Mouse (Mus musculus): ENCODE results near the gene Prkar2a. TPM values are rescaled to one million over a fixed set of nuclear protein-coding genes. Genes with fewer than 3 reads are reported as not detected.

Gene Prkar2a
- polyA plus RNA-seq, 1 experiment from 2014 or later: 54.1 TPM

DNA sequence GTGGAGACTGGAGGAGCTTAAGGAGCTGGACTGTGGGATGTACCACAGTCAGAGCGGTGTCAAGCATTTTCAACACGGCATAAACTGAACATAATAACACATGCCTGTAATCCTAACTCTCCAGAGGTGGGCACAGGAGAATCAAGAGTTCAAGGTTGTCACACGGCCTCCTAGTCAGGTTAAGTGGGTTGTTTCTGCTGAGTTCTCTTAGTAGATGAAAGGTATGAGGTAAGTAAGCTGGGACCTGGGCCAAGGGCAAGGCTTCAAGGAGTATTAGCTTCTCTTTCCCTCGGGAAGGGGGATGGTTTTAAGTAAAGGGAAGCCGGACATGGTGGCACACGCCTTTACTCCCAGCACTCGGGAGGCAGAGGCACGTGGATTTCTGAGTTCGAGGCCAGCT lies 663 bp upstream of the Prkar2a start:
- H3K9ac ChIP-seq (ENCODE audit: low read length): no peak overlapping the region
- WGBS: 78% methylated on average over 9 of the region's 9 CpGs
- H3K36me3 ChIP-seq (ENCODE audit: control insufficient read depth, insufficient read depth, low read length): no peaks in the 10 kb centered on the region
- no peak overlapping the region for H3K4me2 ChIP-seq (ENCODE audit: low read depth, low read length, severe bottlenecking)
- no peaks in the 10 kb centered on the region for H3K9me3 ChIP-seq (ENCODE audit: control insufficient read depth, low read length)
- peaks cover 8% of the 10 kb centered on the region for H3K4me1 ChIP-seq (replicated peaks; ENCODE audit: control insufficient read depth, insufficient read depth, low read length)
- no peak for DNase-seq (ENCODE audit: low spot score)
- ATAC-seq (replicated peaks; ENCODE audit: low FRiP score): no peak
- H3K4me3 ChIP-seq (ENCODE audit: low read depth, low read length): no peak overlapping the region
- no peak overlapping the region for H3K27ac ChIP-seq (ENCODE audit: low read depth, low read length)
- H3K27me3 ChIP-seq (ENCODE audit: control insufficient read depth, insufficient read depth, low read length): no peaks in the 10 kb centered on the region; the same call in 1 of the 2 replicates

DNA sequence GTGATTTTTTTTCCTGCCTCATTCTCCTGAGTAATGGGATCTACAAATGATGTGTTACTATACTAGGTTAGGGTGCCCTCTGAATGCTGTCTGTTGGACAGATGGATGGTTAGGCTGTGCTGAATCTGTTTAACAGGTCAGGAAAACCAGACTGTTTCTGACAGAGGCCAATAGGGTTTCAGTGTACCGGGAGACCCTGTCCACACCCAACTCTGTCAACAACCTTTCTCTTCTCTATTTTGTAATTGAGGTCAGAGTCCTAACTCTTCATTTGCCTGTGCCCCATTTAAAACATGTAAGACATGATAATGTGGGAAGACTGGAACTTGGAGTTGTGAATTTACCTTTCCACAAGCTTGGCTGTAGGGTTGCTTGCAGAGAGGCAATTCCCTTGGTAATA lies 879 bp downstream of the Prkar2a start:
- H3K4me2 ChIP-seq (ENCODE audit: low read depth, low read length, severe bottlenecking): no peak overlapping the region
- no peak overlapping the region for H3K9ac ChIP-seq (ENCODE audit: low read length)
- 93% methylated on average over 1 of the region's 1 CpGs for WGBS
- ATAC-seq (replicated peaks; ENCODE audit: low FRiP score) (no peak), DNase-seq (ENCODE audit: low spot score) (no peak)
- H3K27ac ChIP-seq (ENCODE audit: low read depth, low read length): no peak overlapping the region
- no peaks in the 10 kb centered on the region for H3K36me3 ChIP-seq (ENCODE audit: control insufficient read depth, insufficient read depth, low read length)
- H3K4me1 ChIP-seq (replicated peaks; ENCODE audit: control insufficient read depth, insufficient read depth, low read length): peaks cover 10% of the 10 kb centered on the region
- no peaks in the 10 kb centered on the region for H3K9me3 ChIP-seq (ENCODE audit: control insufficient read depth, low read length)
- H3K27me3 ChIP-seq (ENCODE audit: control insufficient read depth, insufficient read depth, low read length): no peaks in the 10 kb centered on the region; the same call in 1 of the 2 replicates
- no peak overlapping the region for H3K4me3 ChIP-seq (ENCODE audit: low read depth, low read length)

DNA sequence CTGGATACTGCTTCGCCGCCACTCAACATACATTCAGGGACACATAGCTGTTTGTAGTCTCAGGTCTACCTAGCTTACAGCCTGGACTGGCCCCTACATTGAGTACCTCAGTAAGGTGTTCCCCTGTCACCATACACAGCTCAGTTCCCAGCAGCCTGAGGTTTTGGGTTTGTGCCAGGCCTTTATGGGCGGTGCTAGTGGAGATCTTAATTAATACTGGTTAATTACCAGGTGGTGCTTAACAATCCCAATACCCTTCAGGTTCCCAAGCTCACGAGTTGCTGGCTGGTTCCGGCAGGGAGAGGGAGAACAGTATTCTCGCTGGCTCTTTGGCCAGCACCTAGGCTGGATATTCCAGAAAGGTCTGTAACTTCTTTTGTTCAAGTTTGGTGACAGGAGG lies 1.8 kb downstream of the Prkar2a start:
- Histone ChIP-seq H3K27me3 (ENCODE audit: control insufficient read depth, insufficient read depth, low read length) (no peaks in the 10 kb centered on the region; the same call in 1 of the 2 replicates), H3K27ac (ENCODE audit: low read depth, low read length) (no peak overlapping the region), H3K4me3 (ENCODE audit: low read depth, low read length) (no peak overlapping the region), H3K9ac (ENCODE audit: low read length) (no peak overlapping the region), H3K4me2 (ENCODE audit: low read depth, low read length, severe bottlenecking) (no peak overlapping the region), H3K36me3 (ENCODE audit: control insufficient read depth, insufficient read depth, low read length) (no peaks in the 10 kb centered on the region), H3K4me1 (replicated peaks; ENCODE audit: control insufficient read depth, insufficient read depth, low read length) (peaks cover 10% of the 10 kb centered on the region), H3K9me3 (ENCODE audit: control insufficient read depth, low read length) (no peaks in the 10 kb centered on the region)
- WGBS: 83% methylated on average over 6 of the region's 6 CpGs
- ATAC-seq (replicated peaks; ENCODE audit: low FRiP score): no peak
- DNase-seq (ENCODE audit: low spot score): no peak

DNA sequence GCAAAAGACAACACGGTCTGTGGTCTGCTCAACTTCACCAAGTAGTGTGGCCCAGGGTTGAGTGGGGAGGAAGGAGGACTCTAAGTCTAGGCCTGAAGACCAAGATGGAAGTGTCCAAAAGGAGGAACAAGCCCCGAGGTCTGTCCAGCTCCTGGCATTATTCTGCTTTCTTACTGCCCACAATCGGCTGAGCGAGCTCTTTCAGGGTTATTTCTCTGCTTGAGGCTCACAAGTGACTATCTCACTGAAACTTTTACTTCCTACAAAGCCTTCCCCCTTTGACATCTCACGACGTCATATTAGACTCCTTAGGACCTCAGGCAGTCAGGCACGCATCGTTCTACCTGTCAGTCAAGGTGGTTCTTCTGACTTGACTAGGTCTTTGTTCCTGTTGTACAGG lies 2.3 kb downstream of the Prkar2a start:
- H3K9ac ChIP-seq (ENCODE audit: low read length): peak overlapping the region; percentile 82; the same call in 1 of the 2 replicates
- ATAC-seq (replicated peaks; ENCODE audit: low FRiP score) (no peak), DNase-seq (ENCODE audit: low spot score) (no peak)
- no peak overlapping the region for H3K27ac ChIP-seq (ENCODE audit: low read depth, low read length)
- H3K27me3 ChIP-seq (ENCODE audit: control insufficient read depth, insufficient read depth, low read length): no peaks in the 10 kb centered on the region; the same call in 1 of the 2 replicates
- H3K4me3 ChIP-seq (ENCODE audit: low read depth, low read length): peak overlapping the region; percentile 58; the same call in 1 of the 2 replicates
- peak overlapping the region; percentile 88 for H3K4me2 ChIP-seq (ENCODE audit: low read depth, low read length, severe bottlenecking)
- H3K36me3 ChIP-seq (ENCODE audit: control insufficient read depth, insufficient read depth, low read length): no peaks in the 10 kb centered on the region
- 72% methylated on average over 8 of the region's 8 CpGs for WGBS
- peaks cover 10% of the 10 kb centered on the region for H3K4me1 ChIP-seq (replicated peaks; ENCODE audit: control insufficient read depth, insufficient read depth, low read length)
- no peaks in the 10 kb centered on the region for H3K9me3 ChIP-seq (ENCODE audit: control insufficient read depth, low read length)

DNA sequence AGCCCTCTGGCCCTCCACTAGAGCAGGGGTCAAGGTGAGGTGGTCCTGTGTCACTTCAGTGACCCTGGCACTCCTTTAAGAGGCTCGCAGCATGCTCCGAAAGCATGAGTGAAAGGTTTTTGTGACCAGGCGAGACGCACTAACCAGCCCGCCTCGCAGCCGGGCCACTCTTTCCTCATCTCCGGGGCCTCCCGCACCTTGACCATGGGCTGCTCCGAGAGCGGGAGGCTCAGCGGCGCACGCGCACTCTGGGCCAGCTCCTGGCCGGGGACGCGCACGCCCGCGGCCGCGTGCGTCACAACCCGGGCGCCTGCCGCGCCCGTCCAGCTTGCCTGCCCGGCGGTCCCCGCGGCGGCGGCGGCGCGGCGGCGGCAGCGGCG lies 2.7 kb downstream of the Prkar2a start:
- WGBS: under 1% methylated on average over 42 of the region's 42 CpGs
- H3K4me1 ChIP-seq (replicated peaks; ENCODE audit: control insufficient read depth, insufficient read depth, low read length): peaks cover 10% of the 10 kb centered on the region
- no peak overlapping the region for H3K27ac ChIP-seq (ENCODE audit: low read depth, low read length)
- DNase-seq (ENCODE audit: low spot score): peak; percentile 93
- no peaks in the 10 kb centered on the region for H3K36me3 ChIP-seq (ENCODE audit: control insufficient read depth, insufficient read depth, low read length)
- H3K9me3 ChIP-seq (ENCODE audit: control insufficient read depth, low read length): no peaks in the 10 kb centered on the region
- H3K9ac ChIP-seq (ENCODE audit: low read length): peak overlapping the region; percentile 82
- H3K4me2 ChIP-seq (ENCODE audit: low read depth, low read length, severe bottlenecking): peak overlapping the region; percentile 88
- ATAC-seq (replicated peaks; ENCODE audit: low FRiP score): peak; percentile 88
- peak overlapping the region; percentile 58 for H3K4me3 ChIP-seq (ENCODE audit: low read depth, low read length)
- no peaks in the 10 kb centered on the region; the same call in 1 of the 2 replicates for H3K27me3 ChIP-seq (ENCODE audit: control insufficient read depth, insufficient read depth, low read length)

DNA sequence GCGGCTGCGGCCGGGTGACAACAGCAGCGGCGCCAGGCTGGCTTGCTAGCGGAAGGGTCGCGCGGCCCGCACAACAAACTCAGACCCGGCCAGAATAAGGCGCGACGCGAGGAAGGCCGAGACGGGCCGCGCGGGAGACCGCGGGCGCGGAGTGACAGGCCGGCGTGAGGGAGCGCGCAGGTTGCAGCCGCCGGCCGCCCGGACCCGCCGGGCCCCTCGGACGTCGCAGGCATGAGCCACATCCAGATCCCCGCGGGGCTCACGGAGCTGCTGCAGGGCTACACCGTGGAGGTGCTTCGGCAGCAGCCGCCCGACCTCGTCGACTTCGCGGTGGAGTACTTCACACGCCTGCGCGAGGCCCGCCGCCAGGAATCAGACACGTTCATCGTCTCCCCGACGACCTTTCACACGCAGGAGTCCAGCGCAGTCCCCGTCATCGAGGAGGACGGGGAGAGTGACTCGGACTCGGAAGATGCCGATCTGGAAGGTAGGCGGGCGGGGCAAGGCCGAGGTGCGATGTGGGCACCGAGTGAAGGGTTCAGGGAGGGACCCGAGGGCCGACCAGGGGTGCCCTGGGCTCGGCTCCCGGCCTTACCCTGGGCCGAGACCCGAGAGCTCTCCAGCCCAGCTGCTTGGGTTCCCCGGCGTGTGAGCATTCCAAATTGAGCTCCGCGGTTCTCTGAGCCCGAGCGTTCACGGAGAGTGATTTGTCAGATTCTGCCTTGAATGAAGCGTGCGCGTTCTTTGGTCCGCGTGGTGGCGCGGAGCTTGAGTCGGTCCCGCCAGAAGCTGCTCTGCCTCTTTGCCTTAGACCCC lies 3.3 kb downstream of the Prkar2a start:
- Histone ChIP-seq H3K9ac (ENCODE audit: low read length) (peak overlapping the region; percentile 82), H3K27ac (ENCODE audit: low read depth, low read length) (no peak overlapping the region), H3K4me1 (replicated peaks; ENCODE audit: control insufficient read depth, insufficient read depth, low read length) (peaks cover 10% of the 10 kb centered on the region), H3K9me3 (ENCODE audit: control insufficient read depth, low read length) (no peaks in the 10 kb centered on the region), H3K27me3 (ENCODE audit: control insufficient read depth, insufficient read depth, low read length) (no peaks in the 10 kb centered on the region; the same call in 1 of the 2 replicates), H3K36me3 (ENCODE audit: control insufficient read depth, insufficient read depth, low read length) (no peaks in the 10 kb centered on the region), H3K4me2 (ENCODE audit: low read depth, low read length, severe bottlenecking) (peak overlapping the region; percentile 88), H3K4me3 (ENCODE audit: low read depth, low read length) (peak overlapping the region; percentile 58)
- WGBS: 1% methylated on average over 80 of the region's 92 CpGs
- DNase-seq (ENCODE audit: low spot score) (peak; percentile 79), ATAC-seq (replicated peaks; ENCODE audit: low FRiP score) (peak; percentile 73)

DNA sequence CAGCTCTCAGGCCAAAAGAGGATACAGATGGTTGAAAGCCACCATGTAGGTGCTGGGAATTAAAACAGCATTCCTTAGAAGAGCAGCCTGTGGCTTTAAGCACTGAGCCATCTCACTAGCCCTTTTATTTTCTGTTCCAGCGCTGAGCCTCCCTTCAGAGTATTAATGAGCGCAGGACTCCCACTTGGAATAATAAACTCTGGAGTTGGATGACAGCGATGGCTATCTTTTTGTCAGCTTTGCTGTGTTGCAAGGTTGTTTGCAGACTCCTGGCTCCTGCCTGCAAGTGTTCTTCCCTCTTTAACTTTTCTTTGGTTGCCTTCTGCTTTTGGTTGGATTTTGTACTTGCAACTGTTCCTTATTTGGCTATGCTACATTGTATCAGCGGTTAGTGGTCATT lies 4.8 kb downstream of the Prkar2a start:
- 86% methylated on average over 4 of the region's 4 CpGs for WGBS
- Histone ChIP-seq H3K4me1 (replicated peaks; ENCODE audit: control insufficient read depth, insufficient read depth, low read length) (peaks cover 9% of the 10 kb centered on the region), H3K9ac (ENCODE audit: low read length) (no peak overlapping the region), H3K4me3 (ENCODE audit: low read depth, low read length) (no peak overlapping the region), H3K4me2 (ENCODE audit: low read depth, low read length, severe bottlenecking) (no peak overlapping the region), H3K27ac (ENCODE audit: low read depth, low read length) (no peak overlapping the region), H3K9me3 (ENCODE audit: control insufficient read depth, low read length) (no peaks in the 10 kb centered on the region), H3K36me3 (ENCODE audit: control insufficient read depth, insufficient read depth, low read length) (no peaks in the 10 kb centered on the region), H3K27me3 (ENCODE audit: control insufficient read depth, insufficient read depth, low read length) (no peaks in the 10 kb centered on the region; the same call in 1 of the 2 replicates)
- DNase-seq (ENCODE audit: low spot score) (no peak), ATAC-seq (replicated peaks; ENCODE audit: low FRiP score) (no peak)

DNA sequence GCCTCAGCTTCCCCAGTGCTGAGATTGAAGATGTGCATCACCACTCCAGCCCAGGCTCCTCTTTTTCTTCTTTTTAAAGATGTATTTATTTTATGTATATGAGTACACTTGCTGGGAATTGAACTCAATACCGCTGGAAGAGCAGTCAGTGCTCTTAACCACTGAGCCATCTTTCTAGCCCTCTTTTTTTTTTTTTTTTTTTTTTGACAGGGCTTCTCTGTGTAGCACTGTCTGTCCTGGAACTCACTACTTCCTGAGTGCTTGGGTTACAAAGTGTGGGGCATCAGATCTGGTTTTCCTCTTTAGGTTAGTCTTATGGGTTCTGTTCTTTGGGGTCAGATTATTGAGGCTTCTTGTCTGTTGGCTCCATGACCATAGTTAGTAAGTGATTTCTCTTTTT lies 5.4 kb downstream of the Prkar2a start:
- no peak overlapping the region for H3K4me2 ChIP-seq (ENCODE audit: low read depth, low read length, severe bottlenecking)
- 92% methylated on average over 1 of the region's 1 CpGs for WGBS
- H3K4me1 ChIP-seq (replicated peaks; ENCODE audit: control insufficient read depth, insufficient read depth, low read length): peaks cover 6% of the 10 kb centered on the region; the same call in 1 of the 2 replicates
- no peak overlapping the region for H3K4me3 ChIP-seq (ENCODE audit: low read depth, low read length)
- H3K9ac ChIP-seq (ENCODE audit: low read length): no peak overlapping the region
- ATAC-seq (replicated peaks; ENCODE audit: low FRiP score) (no peak), DNase-seq (ENCODE audit: low spot score) (no peak)
- H3K27me3 ChIP-seq (ENCODE audit: control insufficient read depth, insufficient read depth, low read length): no peaks in the 10 kb centered on the region; the same call in 1 of the 2 replicates
- H3K9me3 ChIP-seq (ENCODE audit: control insufficient read depth, low read length): no peaks in the 10 kb centered on the region
- no peaks in the 10 kb centered on the region for H3K36me3 ChIP-seq (ENCODE audit: control insufficient read depth, insufficient read depth, low read length)
- H3K27ac ChIP-seq (ENCODE audit: low read depth, low read length): no peak overlapping the region

DNA sequence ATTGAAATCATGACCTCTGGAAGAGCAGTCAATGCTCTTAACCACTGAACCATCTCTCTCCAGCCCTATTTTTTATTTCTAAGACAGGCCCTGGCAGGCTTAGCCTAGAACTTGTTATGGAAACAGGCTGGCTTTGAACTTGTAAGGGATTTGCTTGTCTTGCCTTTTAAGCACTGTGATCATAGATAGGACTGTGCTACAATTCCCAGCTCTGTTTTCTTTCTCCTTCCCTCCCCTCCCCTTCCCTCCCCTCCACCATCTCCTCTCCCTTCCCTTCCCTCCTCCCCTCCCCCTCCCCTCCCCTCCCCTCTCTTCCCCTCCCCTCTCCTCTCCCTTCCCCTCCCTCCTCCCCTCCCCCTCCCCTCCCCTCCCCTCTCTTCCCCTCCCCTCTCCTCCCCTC lies 13.4 kb downstream of the Prkar2a start:
- Histone ChIP-seq H3K27me3 (ENCODE audit: control insufficient read depth, insufficient read depth, low read length) (no peaks in the 10 kb centered on the region), H3K36me3 (ENCODE audit: control insufficient read depth, insufficient read depth, low read length) (no peaks in the 10 kb centered on the region), H3K9me3 (ENCODE audit: control insufficient read depth, low read length) (no peaks in the 10 kb centered on the region), H3K27ac (ENCODE audit: low read depth, low read length) (no peak overlapping the region), H3K4me1 (replicated peaks; ENCODE audit: control insufficient read depth, insufficient read depth, low read length) (peaks cover 3% of the 10 kb centered on the region; the same call in 1 of the 2 replicates), H3K4me2 (ENCODE audit: low read depth, low read length, severe bottlenecking) (no peak overlapping the region), H3K9ac (ENCODE audit: low read length) (no peak overlapping the region), H3K4me3 (ENCODE audit: low read depth, low read length) (no peak overlapping the region)
- ATAC-seq (replicated peaks; ENCODE audit: low FRiP score) (no peak), DNase-seq (ENCODE audit: low spot score) (no peak)
